Mouse (Mus musculus) heart, adult 18-20 months (tissue): ENCODE results near the gene Fgfr2. TPM values are rescaled to one million over a fixed set of nuclear protein-coding genes. Genes with fewer than 3 reads are reported as not detected.

ENCODE experiments used
- DNase-seq, 2 experiments: peaks; one replicate each; pipeline ENCODE4 v3.0.0; 2021 to 2022; ENCODE audit warnings: mixed read lengths in 1 of 2
- total RNA-seq, 2 experiments: library from RNA; stranded (reverse); gene quantifications; 2 replicates each; pipeline ENCODE4 v1.2.3; 2021

Gene Fgfr2
- total RNA-seq, 2 experiments from 2014 or later, result 1.3 to 2.6 TPM

DNA sequence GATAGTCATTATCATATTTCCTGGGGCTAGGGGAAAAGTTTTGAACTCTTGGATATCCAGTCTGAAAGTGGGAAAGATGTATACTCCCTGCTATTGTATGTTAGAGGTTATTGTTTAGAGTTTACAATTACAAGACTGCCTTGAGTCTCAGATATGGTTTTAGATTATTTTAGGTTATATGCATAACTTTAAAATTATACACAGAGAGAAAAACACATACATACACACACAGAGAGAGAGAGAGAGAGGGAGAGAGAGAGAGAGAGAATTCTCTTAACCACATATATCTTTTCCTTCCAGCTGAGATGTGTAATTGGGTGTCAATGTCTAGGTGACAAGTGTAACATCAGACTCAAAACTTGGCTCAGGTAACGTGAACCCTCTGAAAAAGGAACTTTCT is 1789.6 kb downstream of the Fgfr2 start, which contains the start of gene Fam24a:
Gene Fam24a (plus strand): TSS at position 301 of the 400 bp plus-strand sequence.
- no peak for DNase-seq

DNA sequence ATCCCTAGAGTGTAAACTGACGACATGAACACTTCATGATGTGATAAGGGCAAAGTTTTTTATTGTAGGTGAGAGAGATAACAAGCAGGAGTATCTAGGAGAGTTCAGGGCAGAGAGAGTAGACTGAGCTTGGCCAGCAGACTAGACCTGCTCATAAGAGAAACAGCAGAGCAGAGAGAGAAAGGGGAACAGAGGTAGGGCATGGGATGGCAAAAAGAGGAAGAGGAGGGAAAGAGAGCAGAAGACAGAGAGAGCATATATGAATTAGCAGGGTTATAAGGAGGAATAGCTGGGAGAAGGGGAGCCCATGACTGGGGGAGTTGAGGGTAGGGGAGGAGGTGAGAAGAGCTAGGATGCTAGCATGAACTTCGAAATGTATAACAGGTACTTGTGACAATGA is 1791.5 kb downstream of the Fgfr2 start:
- no peak for DNase-seq

GRCm38 (mm10) chr7:131329416-131329815 is 1793.7 kb downstream of the Fgfr2 start, which contains the start of gene Fam24b:
Gene Fam24b (minus strand): TSS chr7:131329516.
- no peak for DNase-seq

DNA sequence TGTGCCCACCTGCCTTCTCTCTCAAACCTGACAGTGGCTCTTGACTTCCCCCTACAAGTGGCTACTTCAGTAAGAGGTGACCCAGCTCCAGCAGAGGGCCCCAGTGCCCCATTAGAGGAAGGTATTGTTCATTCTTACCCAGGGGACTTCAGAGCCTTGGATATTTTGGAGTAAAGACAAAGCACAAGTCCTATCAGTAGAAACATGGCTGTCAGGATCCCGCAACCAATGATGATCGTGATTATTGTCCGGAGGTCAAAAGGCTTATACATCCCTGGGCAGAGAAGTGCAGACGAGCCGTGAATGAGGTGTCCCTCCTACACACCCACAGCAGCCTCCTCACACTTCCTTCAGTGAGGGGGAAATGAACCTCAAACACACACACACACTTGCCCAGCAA is 1796.1 kb downstream of the Fgfr2 start:
- no peak for DNase-seq

DNA sequence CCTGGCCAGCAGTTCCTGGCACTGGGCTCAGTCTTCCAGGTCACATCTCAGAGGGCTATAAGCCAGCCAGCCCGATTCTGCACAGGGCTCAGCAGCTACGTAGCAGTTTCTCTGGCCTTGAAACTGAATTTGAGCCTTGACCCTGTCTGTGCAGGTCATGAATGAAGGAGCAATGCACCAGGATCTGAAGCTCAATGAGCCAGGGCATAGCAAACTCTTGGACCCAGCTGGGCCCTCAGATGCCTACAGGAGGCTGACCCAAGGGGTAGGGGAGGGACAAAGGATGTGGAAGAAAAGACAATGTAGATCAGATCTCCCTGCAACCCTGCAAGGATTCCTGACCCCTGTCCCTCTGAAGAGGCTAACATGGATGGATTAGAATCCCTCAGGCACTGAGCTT is 1801.0 kb downstream of the Fgfr2 start, which contains the start of gene Cuzd1:
Gene Cuzd1 (minus strand): TSS at position 101 of the 400 bp plus-strand sequence.
- DNase-seq, result no peak

- no peak for DNase-seq
Observed at GRCm38 (mm10) chr7:131318340-131318739, 1804.8 kb downstream of the Fgfr2 start.

- DNase-seq, result no peak
Observed at GRCm38 (mm10) chr7:131317587-131317986, 1805.6 kb downstream of the Fgfr2 start.

GRCm38 (mm10) chr7:131314493-131314892 is 1808.7 kb downstream of the Fgfr2 start:
- no peak for DNase-seq

- no peak for DNase-seq
Observed at GRCm38 (mm10) chr7:131306733-131307132, 1816.4 kb downstream of the Fgfr2 start.

DNA sequence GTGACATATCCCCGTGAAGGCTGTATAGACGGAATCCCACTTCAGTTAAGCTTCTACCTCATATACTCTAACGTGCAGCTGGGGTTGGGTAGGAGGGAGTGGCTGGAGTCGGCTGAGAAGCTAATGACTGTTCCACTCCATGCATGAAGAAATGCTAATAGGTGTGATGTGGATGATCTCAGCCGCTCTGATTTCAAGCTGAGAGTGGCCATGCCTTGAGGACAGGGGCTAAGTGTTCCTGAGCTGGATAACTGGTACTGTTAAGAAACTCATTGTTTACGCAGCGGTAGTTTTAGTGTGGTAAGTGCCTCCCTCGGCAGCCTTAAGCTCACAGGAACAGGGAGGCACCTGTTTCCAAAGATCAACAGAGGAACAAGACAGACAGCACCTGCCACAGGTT is 1819.8 kb downstream of the Fgfr2 start:
- no peak for DNase-seq

- DNase-seq, result no peak
Observed at GRCm38 (mm10) chr7:131297151-131297550, 1826.0 kb downstream of the Fgfr2 start.

- peak; percentile 3 to 4 for DNase-seq
Observed at GRCm38 (mm10) chr7:131265851-131266250, 1857.3 kb downstream of the Fgfr2 start.

- no peak for DNase-seq
Observed at GRCm38 (mm10) chr7:131264251-131264650, 1858.9 kb downstream of the Fgfr2 start.

DNA sequence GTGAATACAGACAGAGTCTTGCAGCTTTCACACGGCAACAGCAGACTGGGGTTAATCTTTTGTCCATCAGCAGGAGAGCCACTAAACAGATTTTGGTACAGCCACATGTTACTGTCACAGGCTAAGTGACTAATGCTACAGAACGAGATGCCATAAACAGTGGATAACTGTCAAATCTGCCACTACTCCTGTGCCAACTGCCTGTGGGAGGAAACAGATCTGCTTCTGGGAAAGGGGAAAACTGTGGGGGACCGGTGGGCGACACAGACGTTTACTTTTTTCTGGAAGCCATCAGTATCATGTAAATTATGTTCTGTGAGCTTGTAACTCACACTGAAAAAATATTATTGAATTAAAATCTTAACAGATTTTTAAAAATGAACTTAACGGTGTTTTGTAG is 1862.2 kb downstream of the Fgfr2 start:
- DNase-seq, result no peak

DNA sequence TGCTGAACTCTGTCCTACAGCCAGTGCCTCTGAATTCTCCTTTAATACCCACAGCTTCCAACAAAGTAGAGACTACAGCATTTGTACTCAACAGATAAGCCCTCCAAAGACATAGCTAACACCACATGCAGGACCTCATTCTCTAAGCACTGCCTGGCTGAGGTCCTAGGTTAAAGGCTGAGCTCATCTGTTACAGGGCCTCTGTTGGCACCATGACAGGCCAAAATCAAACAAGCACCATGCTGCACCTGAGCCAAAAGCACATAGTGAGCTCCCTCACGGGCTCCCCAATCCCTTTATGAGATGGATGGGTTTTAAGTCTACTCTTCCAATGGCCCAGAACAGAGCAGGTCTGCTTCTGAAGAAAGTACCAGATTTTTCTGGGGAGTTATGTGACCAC is 1865.8 kb downstream of the Fgfr2 start:
- DNase-seq, result no peak

- no peak for DNase-seq
Observed at GRCm38 (mm10) chr7:131256841-131257240, 1866.3 kb downstream of the Fgfr2 start.

DNA sequence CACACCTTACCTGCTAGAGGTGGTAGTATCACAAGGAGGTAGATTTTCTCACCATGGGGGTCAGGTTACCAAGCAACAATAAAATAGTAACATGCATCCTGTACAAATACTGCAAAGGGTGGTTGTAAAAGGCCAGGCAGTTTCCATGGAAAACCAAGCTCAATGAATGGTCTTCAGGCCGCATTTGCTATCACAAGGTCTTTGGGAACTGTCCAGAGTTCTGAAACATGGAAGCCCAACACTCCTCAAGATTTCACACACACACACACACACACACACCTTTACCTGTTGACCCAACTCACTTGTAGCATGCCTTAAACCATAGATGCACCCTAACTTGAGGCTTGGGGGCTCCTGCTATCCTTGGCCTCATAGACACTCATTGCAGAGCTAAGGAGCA is 1878.2 kb downstream of the Fgfr2 start:
- DNase-seq, result no peak

- no peak for DNase-seq
Observed at GRCm38 (mm10) chr7:131236091-131236490, 1887.1 kb downstream of the Fgfr2 start.

- peak; percentile 58 to 64 for DNase-seq
Observed at GRCm38 (mm10) chr7:131223086-131223485, 1900.1 kb downstream of the Fgfr2 start.

DNA sequence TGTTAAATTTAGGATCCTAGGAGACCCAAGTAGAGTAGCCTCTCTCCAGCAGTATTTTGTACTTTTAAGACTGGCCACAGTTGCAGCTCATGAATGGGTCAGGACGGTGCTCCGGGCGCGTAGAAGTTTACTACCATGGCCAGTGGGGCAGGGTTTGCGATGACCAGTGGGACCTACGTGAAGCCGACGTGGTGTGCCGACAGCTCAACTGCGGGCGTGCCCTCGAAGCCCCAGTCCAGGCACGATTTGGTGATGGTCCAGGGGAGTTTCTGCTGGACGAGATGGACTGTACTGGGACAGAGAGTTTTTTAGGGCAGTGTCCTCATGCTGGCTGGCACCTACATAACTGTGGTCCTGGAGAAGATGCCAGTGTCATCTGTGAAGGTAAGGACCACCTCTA is 1935.2 kb downstream of the Fgfr2 start:
- no peak for DNase-seq

DNA sequence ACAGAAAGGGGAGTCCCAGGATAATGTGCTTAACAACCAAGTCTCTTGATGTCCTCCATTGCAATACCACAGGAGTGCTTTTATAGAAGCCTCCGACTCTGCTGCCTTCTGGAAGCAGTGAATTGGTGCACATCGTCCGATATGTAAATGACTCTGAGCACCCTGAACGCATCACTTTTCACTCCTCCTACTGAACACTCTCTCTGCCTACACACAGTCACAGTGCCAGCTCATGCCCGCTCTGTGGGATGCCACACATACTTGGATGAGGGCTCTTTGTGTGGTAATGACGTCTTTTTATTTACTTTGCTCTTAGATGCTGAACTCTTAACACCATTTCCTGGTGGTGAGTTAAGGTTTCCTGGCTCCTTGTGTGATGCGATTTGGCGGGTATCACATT is 1936.1 kb downstream of the Fgfr2 start:
- DNase-seq, result no peak

GRCm38 (mm10) chr7:131184339-131184738 is 1938.8 kb downstream of the Fgfr2 start:
- DNase-seq, result no peak

DNA sequence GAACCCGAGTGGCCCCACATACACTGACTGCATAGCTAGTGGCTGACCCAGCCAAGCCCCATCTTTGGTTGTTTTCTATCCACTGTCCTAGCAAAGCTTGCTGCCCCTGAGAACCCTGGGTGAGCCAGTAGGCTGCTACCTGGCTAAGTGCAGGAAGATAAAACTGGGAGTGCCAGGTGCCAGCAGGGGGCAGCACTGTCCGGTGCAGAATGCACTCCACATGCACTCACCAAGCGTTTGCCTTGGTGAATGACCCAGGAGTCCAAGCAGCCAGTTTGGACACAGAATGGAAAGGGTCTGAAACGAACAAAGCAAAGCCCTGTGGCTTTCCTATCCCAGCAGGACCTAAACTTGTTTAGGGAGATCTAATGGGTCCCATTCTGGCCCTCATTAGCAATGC is 1940.5 kb downstream of the Fgfr2 start:
- DNase-seq, result peak; percentile 14 to 50

DNA sequence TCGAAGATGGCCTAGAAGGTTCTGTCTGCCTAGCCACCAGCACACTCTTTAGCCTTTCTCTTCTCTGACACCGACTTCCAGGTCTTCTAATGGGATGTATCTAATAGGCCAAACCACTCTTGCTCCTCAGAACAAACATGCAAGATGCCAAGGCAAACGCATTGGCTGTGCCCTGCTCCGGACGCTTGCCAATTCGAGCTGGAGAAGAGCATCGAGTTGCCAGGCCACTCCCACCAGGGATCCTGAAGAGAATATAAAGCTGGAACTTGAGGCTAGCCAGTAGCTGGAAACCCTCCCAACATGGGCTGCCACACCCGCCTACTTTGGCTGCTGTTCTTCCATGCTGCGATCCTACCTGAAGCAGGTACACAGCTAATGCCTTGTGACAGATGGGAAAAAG is 1949.0 kb downstream of the Fgfr2 start, which contains the start of gene 5430419D17Rik:
Gene 5430419D17Rik (plus strand): TSS at position 282 of the 400 bp plus-strand sequence.
- DNase-seq, result no peak

DNA sequence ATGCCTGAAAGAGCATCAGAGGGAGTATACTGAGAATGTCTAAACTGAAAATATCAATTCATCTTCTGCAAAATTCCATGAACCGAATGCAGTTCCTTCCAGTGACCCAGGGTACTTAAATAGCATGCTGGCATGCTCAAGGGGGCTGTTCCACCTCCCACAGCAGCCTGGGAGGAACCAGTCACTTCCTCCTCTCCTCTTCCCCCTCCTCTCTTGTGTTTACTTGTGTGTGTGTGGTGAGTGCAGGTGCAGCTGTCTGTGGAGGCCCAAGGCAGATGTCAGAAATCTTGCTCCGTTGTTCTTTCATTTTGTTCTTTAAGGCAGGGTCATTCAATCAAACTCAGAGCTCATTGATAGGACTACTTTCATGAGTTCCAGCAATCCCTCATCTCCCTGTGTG is 1954.1 kb downstream of the Fgfr2 start:
- DNase-seq, result no peak
